Mouse (Mus musculus): Measurements from ENCODE around the gene Prss22.

Gene Prss22

DNA sequence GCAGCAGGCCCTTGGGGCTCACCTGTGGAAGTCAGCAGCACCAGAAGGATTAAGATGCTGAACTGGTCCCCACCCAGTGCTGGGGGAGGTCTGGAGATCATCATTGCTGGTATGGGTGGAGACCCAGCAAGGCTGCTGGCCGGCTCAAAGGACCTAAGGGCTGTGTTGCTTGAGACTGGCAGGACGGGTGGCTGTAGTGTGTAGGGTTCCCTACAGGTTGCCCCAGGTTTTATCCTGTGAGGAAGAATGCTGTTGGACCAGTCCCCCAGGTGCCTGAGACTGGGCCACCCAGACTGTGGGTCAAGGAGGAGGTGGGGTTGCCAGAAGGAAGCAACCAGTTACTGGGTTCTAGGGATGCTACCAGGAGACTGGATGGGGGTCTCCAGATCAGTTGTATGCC is at the start of gene Prss22:
Gene Prss22, minus strand, starts transcription at position 200 of the 400 bp plus-strand sequence.
- no peak for DNase-seq

DNA sequence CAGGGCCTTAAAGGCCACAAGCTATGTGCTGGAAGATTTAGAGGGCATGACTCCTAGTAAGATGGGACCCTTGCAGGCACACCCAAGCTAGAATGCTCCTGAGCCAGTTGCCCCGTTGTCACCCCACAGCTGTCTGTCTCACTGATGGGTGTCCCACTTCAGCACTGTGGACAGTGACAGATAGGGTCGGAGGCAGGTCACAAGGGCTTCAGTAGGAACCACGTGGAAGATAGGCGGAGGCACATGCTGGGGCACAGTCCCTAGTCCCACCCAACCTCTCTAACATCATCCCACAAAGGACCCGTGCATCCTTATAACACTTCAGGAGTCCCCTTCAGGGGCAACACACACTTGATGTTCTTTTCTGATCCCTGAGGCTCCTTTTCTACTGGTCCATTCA is 48.1 kb upstream of the Prss22 start:
- no peak for DNase-seq

DNA sequence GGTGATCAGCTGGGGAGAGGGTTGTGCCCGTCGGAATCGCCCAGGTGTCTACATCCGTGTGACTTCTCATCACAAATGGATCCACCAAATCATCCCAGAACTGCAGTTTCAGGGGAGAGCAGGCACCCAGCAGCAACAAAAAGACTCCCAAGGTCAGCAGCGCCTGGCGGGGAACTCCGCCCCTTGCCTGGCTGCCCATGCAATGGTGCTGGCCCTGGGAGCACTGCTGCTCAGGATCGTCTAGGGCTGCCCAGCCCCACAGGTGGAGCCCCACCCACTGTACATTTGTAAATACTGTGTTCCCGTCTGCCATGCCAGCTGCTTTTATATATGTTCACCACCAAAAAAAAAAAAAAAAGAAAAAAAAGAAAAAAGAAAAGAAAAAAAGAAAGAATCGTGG is 47.7 kb upstream of the Prss22 start:
- no peak for DNase-seq

DNA sequence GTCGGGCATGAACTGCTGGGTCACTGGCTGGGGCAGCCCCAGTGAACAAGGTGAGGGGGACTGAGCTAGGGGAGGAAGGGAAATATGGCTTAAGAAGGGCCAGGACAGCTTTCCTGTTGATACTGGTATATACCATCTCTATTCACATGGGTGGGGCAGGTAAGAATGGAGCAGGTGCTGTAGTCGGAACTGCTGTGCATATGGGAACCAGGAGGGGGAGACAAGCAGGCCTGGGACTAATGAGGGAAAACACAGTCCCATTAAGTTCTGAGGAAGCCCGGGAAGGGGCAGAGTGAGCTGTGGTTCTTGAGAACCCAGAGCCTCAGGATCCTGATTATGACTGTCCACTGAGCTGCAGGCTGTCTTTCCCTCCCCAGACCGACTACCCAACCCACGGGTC is 46.6 kb upstream of the Prss22 start:
- no peak for DNase-seq

DNA sequence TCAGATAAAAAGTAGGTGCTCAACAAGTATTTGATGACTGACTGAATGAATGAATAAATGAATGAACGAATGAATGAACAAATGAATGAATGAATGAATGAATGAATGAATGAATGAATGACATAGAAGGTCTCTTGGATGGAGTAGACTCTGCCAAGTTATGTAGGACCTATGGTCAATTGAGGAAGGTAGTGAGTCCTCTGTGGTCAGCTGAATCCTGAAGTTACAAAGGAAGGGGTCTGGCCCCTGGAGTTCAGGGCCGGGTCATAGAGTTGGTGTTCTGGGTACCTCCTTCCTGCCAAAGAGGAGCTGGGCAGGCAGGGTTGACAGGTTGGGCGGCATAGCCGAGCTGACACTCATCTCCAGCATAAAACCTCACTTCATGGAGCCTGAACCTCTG is 39.9 kb upstream of the Prss22 start, which contains the start of gene Prss27:
Gene Prss27, plus strand, starts transcription at position 301 of the 400 bp plus-strand sequence.
- no peak for DNase-seq

DNA sequence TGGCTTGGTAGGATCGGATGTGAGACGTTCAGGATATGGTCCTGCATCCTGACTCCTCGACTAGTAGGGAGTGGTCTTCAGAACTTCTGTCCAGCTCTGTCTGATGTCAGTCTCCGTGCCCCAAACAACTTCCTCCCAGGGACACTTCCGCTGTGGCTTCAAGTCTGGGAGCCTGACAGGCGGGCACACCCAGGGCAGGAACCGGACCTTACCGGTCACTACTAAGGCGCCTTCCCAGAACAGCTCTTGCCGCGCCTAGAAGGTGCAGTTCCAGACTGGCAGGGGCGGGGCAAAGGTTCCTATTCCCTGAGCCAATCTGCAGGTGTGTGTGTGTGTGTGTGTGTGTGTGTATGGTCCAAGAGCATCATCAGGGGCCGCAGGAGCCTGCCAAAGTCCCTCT is 39.5 kb upstream of the Prss22 start:
- no peak for DNase-seq

DNA sequence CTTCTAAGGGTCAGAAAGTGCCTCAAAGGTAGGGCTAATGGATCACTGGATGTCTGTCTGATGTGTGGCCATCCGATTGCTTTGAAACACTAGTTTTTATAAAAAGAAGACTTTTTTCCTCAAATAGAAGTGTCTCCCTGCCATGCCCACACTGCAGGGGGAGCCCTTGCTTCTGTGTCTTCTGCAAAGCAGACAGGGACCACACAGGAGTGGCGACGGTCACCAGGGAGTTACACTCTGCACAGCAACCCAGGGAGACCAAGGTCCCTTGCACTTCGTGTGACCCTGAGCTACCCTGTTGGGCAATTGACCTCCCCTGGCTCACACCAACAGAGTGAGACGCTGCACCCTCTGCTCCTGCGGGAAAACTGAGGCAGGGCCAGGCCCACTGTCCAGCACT is 39.1 kb upstream of the Prss22 start:
- DNase-seq: no peak

DNA sequence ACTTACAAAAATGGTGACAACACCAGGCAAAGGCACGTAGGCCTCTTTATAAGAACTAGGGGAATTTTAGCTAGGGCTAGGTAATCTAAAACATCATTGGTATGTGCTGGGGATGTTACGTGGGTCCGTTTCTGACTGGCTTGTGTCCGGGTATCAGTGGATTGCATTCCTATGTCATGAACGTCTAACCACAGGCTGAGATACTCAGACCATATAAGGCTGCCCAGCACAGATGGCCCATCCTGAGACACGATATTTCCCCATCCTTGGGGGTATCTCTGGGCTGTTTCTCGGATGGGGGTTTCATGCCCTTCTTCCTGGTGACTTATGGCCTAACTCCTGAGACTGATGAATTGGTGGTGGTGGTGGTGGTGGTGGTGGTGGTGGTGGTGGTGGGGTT is 37.2 kb upstream of the Prss22 start:
- no peak for DNase-seq

DNA sequence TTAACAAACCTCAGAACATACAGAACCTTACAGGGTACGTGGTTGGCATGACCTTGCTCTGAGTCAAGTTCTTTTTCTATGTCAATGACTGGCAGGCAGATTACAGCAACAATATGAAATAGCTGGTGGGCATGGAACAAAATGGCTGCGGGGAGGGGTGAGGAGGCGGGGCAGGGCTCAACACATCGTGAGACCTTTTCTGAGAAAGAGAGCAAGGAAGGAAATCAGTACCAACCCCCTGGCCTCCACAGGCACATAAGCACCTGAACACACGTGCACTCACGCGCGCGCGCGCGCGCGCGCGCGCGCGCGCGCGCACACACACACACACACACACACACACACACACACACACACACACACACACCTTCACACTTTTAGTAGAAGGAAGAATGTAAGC is 32.7 kb upstream of the Prss22 start:
- no peak for DNase-seq

DNA sequence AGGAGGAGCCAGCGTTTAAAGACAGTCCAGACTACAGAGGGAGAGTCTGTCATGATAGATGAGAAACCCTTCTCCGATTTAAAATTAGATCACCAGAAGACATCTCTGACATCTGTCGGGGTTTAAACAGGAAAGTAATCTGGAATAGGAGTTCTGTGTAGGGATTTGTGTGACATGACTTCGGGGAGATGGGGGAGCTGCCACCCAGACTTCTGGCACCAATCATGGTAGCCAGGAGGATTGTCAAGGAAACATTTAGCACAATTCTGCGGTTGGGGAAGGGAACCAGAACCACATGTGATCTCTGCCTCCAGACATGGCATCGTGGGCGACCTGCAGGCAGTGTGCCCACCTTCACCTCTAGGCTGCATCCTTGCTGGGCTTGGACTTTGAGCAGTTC is 31.6 kb upstream of the Prss22 start:
- DNase-seq: no peak

DNA sequence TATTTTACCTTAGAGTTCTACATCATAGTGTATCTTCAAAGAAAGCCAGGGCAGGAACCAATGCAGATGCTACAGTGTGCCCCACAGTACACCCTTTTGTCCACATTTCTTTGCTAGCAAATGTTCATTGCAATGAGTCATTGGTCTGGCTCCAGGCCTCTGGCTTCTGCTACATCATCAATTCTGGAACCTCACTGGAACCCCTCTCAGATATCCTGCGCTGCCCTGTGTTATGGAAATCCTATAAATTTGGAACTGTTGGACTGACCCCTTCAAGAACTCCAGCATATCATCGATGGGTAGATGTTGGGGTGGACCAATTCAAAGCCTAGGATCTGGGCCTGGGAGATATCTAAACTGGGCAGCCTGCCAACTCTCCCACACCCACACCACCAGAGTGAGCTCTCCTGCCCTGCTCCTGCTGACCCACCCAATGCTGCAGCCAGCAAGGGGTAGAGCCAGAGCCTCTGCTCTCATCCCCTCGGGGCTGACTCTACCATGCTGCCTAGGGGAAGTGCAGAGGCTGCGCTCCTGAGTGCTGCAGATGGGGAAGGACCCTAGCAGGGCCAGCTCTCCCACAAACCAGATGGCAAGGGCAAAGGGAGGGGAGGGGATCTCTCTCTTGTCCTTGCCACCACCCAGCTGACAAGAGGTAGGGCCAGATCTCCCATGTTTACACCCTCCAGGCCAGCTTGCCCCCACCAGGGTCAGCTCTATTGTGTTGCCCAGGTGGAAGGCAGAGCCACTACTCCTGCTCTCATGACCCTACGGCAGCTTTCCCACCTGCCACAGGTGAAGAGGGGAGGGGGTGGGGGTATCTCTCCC is 23.7 kb upstream of the Prss22 start:
- no peak for DNase-seq

DNA sequence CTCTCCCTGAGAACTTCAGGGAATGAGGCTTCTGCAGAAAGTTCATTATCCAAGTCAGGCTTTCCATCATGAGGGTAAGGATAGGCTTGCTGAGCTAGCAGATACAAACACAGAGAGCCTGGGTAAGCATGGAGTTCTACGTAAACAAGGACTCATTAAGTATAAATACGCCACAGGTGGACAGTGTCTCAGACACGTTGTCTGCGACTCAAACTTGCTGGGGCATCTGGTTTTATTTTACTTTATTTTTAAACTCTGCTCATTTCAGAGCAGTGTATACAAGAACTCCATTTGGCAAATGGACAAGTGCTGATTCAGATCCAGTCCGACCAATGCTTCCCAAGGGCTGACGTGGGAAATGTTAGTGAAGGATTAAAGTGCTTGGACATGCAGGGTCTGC is 22.8 kb upstream of the Prss22 start:
- no peak for DNase-seq

DNA sequence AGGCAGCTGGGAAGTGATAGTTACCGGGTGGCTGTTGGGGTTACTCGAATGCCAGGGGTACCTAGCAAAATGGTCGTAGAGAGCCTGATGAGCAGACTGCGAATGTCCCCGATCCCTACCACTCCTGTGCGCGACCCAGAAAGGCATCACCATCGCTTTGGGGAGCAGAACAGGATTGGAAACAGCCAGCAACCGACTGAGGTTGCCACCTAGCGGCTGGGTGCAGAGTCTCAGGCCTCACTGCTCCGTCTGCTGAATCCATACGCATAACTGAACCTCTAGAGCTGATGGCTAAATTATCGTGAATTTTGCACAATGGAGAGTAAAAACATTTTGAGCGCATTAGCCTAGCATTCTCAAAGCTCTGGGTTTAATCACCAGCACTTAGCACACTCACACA is 17.8 kb upstream of the Prss22 start:
- peak in 1 of 2 experiments; percentile 26 for DNase-seq

DNA sequence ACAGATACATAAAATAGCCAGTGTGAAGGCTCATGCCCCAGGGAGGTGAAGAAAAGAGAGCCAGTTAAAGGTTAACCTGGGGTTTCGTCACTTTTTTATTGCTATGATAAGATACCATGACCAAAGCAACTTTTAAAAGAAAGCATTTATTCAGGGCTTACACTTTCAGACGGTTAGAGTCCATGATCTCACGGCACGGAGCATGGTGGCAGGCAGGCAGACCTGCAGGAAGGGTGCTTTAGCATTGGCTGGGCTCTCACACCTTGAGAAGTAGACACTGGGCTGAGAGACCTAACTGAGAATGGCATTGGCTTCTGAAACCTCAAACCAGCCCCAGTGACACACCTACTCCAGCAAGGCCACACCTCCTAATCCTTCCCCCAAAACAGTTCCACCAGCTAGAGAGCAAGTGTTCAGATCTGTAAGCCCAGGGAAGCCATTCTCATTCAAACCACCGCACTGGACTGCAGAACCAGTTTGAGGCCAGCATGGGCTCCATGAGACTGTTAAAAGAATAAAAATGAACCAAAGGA is 16.6 kb upstream of the Prss22 start:
- no peak for DNase-seq

DNA sequence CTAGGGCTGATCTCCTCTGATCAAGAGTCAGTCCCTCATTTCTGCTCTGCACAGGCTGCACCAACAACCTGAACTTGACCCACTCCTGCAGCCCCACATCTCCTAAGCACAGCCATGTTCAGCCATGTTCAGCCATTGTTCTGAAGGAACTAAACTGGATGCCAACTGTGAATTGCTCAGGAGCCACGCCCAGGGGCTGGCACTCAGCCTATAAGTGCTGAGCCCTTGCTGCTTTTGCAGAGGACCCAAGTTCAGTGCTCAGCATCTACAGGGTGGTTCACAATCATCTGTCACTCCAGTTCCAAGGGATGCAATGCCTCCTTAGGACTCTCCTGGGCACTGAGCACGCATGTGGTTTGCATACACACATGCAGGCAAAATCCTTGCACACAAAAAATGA is 15.0 kb upstream of the Prss22 start:
- DNase-seq: no peak

DNA sequence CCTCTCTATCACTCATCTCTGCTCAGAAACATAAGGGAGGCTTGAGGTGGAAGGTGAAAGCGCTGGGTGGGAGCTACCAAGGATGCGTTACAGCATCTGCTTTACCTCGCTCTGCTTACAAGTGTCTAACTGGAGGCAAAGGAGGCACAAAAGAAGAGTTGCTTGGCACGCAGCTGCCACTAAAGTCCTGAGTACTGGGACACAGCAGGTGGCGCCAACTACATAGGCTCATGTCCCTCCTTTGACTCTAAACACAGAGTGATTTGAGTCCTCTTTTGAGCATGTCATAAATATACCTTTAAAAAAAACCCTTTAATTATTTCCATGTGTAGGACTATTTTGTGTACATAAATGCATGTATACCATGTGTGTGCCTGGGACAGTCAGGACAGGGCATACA is 11.7 kb upstream of the Prss22 start:
- DNase-seq: no peak

DNA sequence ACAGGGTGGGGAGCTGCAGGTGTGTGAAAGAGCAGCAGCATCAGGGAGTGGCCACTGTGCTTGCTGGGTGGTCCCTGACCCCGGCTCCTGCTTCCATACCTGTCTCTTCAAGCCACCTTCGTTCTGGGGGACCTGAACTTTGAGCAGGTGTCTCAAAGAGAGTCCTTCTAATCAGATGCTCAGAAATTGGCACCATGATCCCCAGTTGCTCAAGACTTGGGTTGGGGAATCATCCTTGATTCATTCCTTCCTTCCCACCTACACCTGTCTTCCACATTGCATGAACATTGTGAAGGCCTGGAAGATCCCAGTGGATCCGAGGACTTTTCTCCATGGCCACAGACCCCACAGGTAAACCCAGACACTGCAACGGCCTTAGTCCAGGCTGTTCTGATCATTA is 10.2 kb upstream of the Prss22 start:
- no peak for DNase-seq

DNA sequence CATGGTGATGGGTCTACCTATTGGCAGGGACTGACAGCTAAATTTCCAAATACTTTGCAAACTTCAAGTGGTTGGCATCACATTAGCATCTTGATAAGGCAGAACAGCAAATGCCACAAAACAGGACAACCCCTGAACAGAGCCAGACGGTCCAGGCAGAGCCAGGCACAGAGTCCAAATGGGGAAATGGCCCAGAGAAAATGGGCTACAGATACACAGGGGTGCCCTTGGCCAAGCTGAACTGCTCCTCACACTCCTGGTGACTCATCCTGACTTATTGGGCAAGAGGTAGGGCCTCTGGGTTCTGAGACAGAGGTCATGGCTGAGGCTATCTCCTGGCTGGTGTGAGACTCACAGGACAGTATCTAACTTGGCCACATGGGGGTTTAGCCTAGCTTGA is 9.5 kb upstream of the Prss22 start:
- DNase-seq: no peak

DNA sequence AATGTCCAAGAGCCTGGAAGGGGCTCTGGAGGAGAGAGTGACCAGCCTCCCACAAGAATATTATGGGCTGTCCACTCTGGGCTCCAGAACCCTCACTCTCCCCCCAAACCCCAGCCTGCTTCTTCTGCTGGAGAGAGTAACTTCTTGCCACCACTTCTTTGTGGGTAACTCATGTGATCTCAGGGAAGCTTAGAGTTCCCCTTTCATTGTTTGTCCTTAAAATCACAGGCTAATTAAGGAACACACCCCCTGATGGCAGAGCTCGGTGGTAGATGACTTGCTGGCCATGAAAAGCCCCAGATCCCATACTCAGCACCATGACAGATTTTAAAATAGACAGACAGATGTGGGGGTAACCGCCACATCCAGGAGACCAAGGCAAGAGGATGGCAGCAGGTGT is 9.0 kb upstream of the Prss22 start:
- DNase-seq: no peak

DNA sequence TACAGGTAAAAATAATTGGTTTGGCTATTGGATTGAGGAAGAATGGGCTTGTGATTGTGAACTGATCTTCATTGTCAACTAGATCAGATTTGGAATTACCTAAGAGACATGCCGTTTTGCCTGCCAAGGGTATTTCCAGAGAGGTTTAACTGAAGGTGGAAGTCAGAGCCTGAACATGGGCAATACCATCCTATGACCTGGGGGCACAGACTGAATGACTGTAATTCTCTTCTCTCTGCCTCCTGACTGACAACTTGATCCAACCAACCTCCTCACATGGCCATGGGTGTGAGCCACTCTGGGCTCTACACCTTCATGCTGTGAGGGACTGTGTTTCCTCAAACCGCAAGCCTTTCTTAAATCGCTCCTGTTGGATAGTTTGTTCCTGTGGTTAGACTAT is 7.1 kb upstream of the Prss22 start:
- no peak for DNase-seq

DNA sequence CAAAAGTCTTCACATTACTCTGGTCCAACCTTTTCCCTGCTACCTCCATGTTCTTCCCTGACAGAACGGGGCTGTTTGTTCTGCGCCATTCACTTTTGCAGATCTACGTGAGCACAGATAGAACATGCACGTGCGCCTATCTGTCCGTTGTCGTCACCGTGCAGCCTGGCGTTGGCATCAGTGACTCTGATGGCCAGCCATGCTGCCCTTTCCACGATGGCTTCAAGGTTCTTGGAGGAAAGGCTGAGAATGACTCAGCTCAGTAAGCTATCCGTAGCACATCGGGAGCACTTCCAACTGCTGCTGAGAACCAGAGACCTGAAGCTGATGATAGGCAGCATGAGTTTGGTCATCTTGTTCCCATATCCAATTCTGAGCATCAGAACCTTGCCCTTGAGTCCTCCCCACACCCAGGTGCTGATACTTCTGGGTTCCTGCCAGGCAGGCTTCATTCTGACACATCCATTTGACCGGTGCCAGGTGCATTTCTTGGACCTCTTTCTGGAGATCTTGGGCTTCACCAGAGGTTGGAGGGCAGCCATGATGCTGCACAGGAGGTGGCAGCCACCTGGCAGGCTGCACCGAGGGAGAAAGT is 6.3 kb upstream of the Prss22 start:
- DNase-seq: no peak

DNA sequence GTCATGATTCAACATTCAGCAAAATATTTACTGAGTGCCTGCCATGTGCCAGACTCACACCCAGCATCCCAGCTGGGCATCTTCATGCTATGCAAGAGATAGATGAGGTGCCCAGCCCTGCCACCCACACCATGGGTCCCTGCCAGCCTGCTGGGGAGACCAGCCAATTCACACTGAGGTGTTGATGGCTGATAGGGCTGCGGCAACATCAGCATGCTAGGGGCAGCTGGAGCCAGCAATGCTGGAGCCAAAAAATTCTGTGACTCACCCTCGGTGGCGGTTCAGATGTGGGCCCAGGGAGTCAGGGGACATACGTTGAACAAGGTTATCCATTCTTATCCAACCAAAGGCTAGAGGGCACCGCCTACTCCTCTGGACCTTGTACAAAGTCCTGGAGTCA is 2.5 kb upstream of the Prss22 start:
- no peak for DNase-seq

DNA sequence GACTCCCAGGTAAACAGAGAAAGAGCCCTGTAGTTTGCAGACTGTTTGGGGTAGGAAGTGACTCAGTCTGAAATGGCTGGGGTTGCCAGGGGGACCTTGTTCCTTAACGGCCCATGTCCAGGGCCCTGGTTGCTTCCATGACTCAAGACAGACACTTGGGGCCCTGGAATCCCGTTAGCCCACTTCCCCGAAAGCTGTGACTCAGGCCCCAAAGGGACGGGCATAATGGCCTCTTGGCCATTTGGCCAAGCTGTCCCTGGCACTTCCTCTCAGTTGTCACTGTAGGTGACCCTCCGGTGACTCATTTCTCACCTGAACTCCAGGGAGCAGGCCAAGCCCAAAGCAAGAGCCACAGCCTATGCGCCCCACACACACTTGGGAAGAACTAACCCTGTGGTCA is 483 bp upstream of the Prss22 start:
- no peak for DNase-seq

DNA sequence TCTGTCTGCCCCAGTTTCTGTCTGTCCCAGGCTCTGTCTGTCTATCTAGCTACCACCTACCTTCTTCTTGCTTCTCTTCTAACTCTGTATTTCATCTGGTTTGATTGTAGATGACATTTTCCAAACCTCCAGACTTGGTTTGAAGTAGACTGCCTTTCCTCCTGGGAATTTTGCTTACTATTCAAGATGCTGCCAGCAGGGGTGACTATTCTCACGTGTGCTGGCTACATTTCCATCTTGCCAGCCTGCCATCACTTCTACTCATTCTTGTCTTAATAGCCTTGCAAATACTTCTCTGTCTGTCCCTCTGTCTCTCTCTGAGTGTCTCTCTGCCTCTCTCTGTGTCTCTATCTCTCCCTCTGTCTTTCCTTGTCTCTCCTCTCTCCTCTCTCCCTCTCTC is 2.5 kb downstream of the Prss22 start:
- no peak for DNase-seq

DNA sequence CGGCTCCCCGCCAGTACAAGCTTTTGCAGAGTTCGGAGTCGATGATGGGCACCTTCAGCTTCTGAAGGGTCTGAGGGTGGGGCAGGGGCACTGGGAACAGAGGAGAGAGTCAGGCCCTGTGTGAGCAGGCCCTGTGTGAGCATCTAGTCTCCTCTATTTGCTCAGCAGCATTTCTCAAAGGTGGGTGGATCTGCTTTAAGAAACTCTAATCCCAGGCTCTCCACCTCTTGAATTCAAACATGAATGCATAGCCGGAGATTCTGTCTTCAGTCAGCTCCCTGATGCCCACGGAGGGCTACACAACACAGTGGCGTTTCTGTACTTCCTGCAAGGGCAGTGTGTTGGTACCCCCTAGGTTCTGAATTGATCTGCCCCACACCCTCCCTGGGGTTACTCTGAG is 3.2 kb downstream of the Prss22 start:
- DNase-seq: no peak
